Comparison of ENCODE assay signal across 23 mouse cellular contexts in genomic region chr17:29483282-29483681, GRCm38 (mm10). TPM values are rescaled to one million over a fixed set of nuclear protein-coding genes. Genes with fewer than 3 reads are reported as not detected.
A peak's percentile ranks its signal among the peaks of the same experiment; 100 is the strongest.
DNase-seq lines count a peak whose midpoint lies in the region; ATAC-seq and TF ChIP-seq lines count a peak whose summit lies in the region.
"Had no signal": no experiment of that assay in that cellular context is flagged by ENCODE, and none has a peak within 500 bp of the region (broad histone marks: within the 10 kb centered on the region; RNA-seq: fewer than 3 reads in every experiment).

No protein-coding gene starts in this region.

- no peak overlapping the region for H3K4me2 ChIP-seq in hindbrain, embryonic 14.5 days (replicated peaks)
- H3K4me2 ChIP-seq: embryonic facial prominence, embryonic 12.5 days; forebrain, embryonic 13.5 days; forebrain, embryonic 15.5 days had no signal

- TF ChIP-seq POLR2A in testis, adult 2 months (IDR thresholded peaks at IDR 0.05; ENCODE audit: control insufficient read depth, low read depth, low read length): no peak
- TF ChIP-seq POLR2A in small intestine, adult 2 months (IDR thresholded peaks at IDR 0.05; ENCODE audit: low read depth, low read length): no peak

- no peak overlapping the region for H3K9ac ChIP-seq in hindbrain, embryonic 14.5 days
- H3K9ac ChIP-seq: embryonic facial prominence, embryonic 12.5 days; forebrain, embryonic 13.5 days; forebrain, embryonic 15.5 days had no signal

- no peaks in the 10 kb centered on the region for H3K9me3 ChIP-seq in hindbrain, embryonic 14.5 days (ENCODE audit: control insufficient read depth, low read length)
- H3K9me3 ChIP-seq: forebrain, embryonic 13.5 days; forebrain, embryonic 15.5 days had no signal

- DNase-seq in testis, postnatal 14 days (ENCODE audit: low spot score): no peak
- DNase-seq in hindbrain, embryonic 14.5 days (ENCODE audit: low spot score): no peak
- no peak for DNase-seq in thymus, postnatal 4 days
- DNase-seq: adrenal gland, adult 8-10 months; adrenal gland, postnatal 14 days; adrenal gland, postnatal 36 days; B cell, adult 2 months; cerebellum, adult 11-12 months; cerebellum, adult 2 months; cerebellum, adult 9-10 months; cerebellum, postnatal 10 days; cerebellum, postnatal 25 days had no signal

- WGBS in small intestine, adult 2 months: 99% methylated on average over 2 of the region's 2 CpGs
- WGBS in hindbrain, embryonic 14.5 days: 98% methylated on average over 2 of the region's 2 CpGs

- no peaks in the 10 kb centered on the region for H3K4me1 ChIP-seq in testis, adult 2 months (ENCODE audit: control insufficient read depth, insufficient read depth, low read length)
- peaks cover 22% of the 10 kb centered on the region; the same call in 1 of the 2 replicates for H3K4me1 ChIP-seq in small intestine, adult 2 months (ENCODE audit: control insufficient read depth, insufficient read depth, insufficient read length, low read length)
- no peaks in the 10 kb centered on the region for H3K4me1 ChIP-seq in hindbrain, embryonic 14.5 days (replicated peaks; ENCODE audit: control insufficient read depth, insufficient read depth, low read length)
- H3K4me1 ChIP-seq: forebrain, embryonic 13.5 days had no signal

- no peak overlapping the region for H3K27ac ChIP-seq in testis, adult 2 months (ENCODE audit: control insufficient read depth, insufficient read depth, low read depth, low read length)
- peak overlapping the region; percentile 64 for H3K27ac ChIP-seq in small intestine, adult 2 months (ENCODE audit: insufficient read depth, low read depth, low read length)
- H3K27ac ChIP-seq in hindbrain, embryonic 14.5 days: no peak overlapping the region
- H3K27ac ChIP-seq: embryonic facial prominence, embryonic 10.5 days; embryonic facial prominence, embryonic 12.5 days; forebrain, embryonic 13.5 days; forebrain, embryonic 15.5 days had no signal

- no peaks in the 10 kb centered on the region for H3K36me3 ChIP-seq in testis, adult 2 months (ENCODE audit: control insufficient read depth, insufficient read depth, low read length)
- no peaks in the 10 kb centered on the region for H3K36me3 ChIP-seq in small intestine, adult 2 months (ENCODE audit: control insufficient read depth, insufficient read depth, low read length)
- no peaks in the 10 kb centered on the region for H3K36me3 ChIP-seq in hindbrain, embryonic 14.5 days (replicated peaks; ENCODE audit: control insufficient read depth, insufficient read depth)
- H3K36me3 ChIP-seq: embryonic facial prominence, embryonic 10.5 days; embryonic facial prominence, embryonic 12.5 days; forebrain, embryonic 15.5 days; G1E had no signal

- H3K4me3 ChIP-seq in testis, adult 2 months (ENCODE audit: control insufficient read depth, low read depth, low read length): peak overlapping the region; percentile 73
- H3K4me3 ChIP-seq in small intestine, adult 2 months (ENCODE audit: low read depth, low read length): no peak overlapping the region
- no peak overlapping the region for H3K4me3 ChIP-seq in hindbrain, embryonic 14.5 days (replicated peaks; ENCODE audit: low read length)
- H3K4me3 ChIP-seq: embryonic facial prominence, embryonic 10.5 days; embryonic facial prominence, embryonic 12.5 days; forebrain, embryonic 13.5 days; forebrain, embryonic 15.5 days had no signal

- no peaks in the 10 kb centered on the region for H3K27me3 ChIP-seq in testis, adult 2 months (ENCODE audit: control insufficient read depth, insufficient read depth, low read length)
- H3K27me3 ChIP-seq in small intestine, adult 2 months (ENCODE audit: control insufficient read depth, insufficient read depth, low read length): no peaks in the 10 kb centered on the region
- H3K27me3 ChIP-seq in hindbrain, embryonic 14.5 days (ENCODE audit: control insufficient read depth, insufficient read depth, low read length): no peaks in the 10 kb centered on the region
- H3K27me3 ChIP-seq: CH12.LX; embryonic facial prominence, embryonic 12.5 days; forebrain, embryonic 13.5 days; forebrain, embryonic 15.5 days; Patski had no signal

- ATAC-seq in hindbrain, embryonic 14.5 days (ENCODE audit: low FRiP score): no peak
- ATAC-seq: activated CD4-positive, CD25-positive, alpha-beta regulatory T cell, adult 4 months; CD4-positive, CD25-positive, alpha-beta regulatory T cell, adult 4 months; forebrain, embryonic 13.5 days; forebrain, embryonic 15.5 days; Patski had no signal

- TF ChIP-seq CTCF in testis, adult 2 months (IDR thresholded peaks at IDR 0.05; ENCODE audit: control insufficient read depth, insufficient read depth, insufficient replicate concordance, low read depth, low read length): no peak
- TF ChIP-seq CTCF in small intestine, adult 2 months (IDR thresholded peaks at IDR 0.05; ENCODE audit: extremely low read depth, insufficient read length, insufficient replicate concordance, low read depth, low read length): no peak

RNA-seq across cellular contexts. Expression of gene Pim1, which starts 7.3 kb away (rescaled TPM):
- polyA plus RNA-seq in testis, adult 2 months (2012; rRNA removed): 87.2 and 99.7 TPM in 2 replicates
- polyA plus RNA-seq in small intestine, adult 2 months (2012; rRNA removed): 38.9 and 160 TPM in 2 replicates
- 6.4 and 7.8 TPM in 2 replicates for polyA plus RNA-seq in hindbrain, embryonic 14.5 days (2014; fragmentation: Nextera tagmentation; extraction: Ambion mirVana)
